Mouse (Mus musculus): ENCODE data around the gene Fam19a5. TPM values are rescaled to one million over a fixed set of nuclear protein-coding genes. Genes with fewer than 3 reads are reported as not detected.

The Fam19a5 gene
- total RNA-seq, 2 experiments from 2014 or later, result 11.3 to 11.6 TPM

DNA sequence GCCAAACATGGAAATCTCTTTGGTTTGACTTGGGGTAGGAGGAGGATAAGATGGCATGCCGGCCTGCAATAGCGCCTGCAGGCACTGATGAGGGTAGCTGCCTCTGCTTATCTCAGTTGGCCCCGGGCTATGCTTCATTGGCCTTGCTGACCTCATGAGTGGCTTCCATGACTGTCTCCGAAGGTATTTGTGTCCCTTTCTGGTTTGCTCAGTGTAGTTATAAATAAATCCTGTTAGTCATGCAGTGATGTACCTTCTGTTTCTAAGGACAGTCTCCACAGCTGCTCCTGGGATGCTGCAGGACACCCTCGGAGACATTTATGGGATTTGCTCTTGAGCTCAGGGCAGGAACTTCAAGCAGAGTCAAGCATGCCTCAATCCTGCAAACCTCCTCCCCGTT, 115.6 kb downstream of the Fam19a5 start:
- no peak for DNase-seq (ENCODE audit: low spot score in 2 of 2)

DNA sequence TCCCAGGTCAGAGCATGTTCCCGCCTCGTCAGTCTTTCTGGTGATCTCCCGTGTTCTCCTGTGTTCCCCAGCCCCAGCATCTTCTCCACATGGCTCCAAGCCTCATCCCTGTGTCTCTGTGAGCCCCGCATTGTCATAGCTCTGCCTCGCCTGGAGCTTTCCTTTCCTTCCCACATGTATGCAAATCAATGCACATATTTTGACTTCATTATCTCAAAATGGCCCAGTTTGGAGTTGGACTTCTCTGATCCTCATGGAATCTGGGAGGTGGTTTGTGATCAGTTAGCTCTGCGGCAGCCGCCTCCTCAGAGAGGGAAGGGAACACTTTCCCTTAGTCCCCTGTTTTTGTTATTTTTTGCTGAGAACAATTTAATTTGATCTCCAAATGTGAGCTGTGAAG, 117.9 kb downstream of the Fam19a5 start:
- DNase-seq (ENCODE audit: low spot score in 2 of 2), result no peak

DNA sequence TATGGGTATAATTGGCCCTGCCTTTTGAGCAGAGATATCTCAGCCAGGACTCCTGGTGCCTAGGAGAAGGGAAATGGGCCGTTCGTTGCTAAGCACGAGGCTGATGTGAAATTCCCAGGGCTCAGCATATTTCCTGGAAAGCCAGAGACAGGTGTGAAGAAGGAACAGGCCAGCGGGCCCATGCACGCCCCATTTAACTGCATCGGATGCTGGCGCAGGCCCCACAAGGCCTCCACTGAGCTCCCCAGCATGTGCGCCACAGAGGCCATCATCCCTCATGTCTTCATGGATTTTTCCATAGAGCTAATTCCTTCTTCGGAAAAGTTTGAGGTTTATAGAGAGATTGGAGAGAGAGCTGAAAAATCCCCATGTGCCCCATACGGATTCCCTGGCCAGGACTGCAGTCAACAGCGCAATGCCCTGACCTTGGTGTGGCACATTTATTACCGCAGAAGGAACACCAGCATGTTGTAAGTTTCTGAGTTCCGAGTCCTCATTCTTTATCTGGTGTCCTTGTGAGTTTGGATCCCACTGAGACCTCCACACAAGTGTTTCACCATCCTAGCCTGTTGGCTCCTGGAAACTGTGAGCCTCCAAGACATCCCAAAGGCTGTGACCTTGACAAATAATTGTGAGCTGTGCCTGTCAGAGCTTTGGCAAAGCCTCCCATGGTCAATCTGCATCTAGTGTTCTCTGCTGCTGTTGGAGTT, 122.1 kb downstream of the Fam19a5 start:
- DNase-seq (ENCODE audit: low spot score in 2 of 2), result no peak

DNA sequence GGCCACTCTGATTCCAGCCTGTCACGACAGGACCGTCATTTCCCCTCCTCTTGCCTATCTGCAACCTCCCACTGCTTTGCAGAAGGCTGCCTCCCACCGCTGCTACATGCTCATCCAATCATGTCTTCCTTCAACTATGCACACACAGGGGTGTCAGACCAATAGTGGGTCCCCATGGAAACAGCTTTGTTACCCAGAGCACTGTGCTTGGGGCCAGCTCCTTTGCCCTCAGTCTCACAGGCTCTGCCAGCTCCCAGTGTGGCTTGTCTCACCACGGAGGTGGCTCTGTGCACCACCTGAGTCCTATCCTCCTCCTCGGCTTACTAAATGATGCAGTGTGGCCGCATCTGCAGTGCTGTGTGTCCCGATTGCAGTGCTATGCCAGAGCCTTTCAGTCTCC, 123.3 kb downstream of the Fam19a5 start:
- no peak for DNase-seq (ENCODE audit: low spot score in 2 of 2)

DNA sequence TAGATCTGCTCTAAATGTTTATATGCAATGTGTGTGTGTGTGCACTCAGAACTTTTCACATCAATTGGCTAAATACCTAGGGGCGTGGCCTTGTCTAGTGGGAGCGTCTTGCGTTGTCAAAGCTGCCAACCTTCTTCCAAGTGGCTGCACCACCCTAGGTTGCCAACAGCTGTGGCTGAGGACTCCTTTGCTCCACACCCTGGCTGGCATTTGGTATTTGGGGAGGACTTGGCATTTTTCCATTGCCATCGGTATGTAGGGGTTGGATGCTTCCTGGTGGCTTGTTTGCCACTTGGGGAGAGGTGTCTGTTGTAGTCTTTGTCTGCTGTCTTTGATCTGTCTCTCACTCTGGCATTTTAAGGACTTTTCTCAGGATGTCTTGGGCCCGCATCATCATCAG, 124.0 kb downstream of the Fam19a5 start:
- DNase-seq (ENCODE audit: low spot score in 2 of 2), result no peak

DNA sequence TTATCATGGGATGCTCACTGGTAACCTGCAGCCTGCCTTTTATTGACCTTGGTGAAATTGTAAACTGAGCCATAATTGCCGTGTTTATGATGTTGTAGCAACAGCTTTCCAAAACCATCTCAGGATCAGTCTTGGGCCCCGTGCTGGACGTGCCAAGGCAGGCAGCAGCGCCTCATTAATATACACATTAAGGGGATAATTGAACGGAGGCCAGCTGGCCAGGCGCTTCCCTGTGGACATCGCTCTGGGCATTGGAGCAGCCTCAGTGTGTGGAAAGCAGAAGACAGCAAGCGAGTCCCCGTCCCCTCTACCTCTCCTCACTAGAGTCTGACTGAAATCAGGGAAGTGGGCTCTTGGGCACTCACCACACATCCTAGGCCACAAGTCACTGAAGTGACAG, 127.8 kb downstream of the Fam19a5 start:
- DNase-seq (ENCODE audit: low spot score in 2 of 2), result no peak

DNA sequence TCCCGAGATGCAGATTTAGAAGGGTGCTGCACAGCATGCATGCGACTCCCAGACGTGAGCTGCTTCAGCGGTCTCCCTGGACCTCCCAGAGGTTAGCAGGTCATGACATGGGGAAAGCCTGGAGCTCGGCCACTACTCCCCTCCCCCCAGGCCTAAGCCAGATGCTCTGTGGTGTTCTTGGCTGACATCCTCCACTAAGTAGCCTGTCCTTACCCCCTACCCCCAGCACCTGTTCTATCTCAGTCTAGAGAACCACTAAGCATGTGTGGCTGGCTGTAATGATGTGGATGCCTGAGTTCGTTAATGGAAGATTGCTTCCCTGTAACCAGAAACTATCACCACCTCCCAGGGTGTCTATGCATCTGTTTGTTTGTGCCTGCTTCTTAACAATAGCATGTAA, 134.6 kb downstream of the Fam19a5 start:
- DNase-seq (ENCODE audit: low spot score in 2 of 2), result no peak

DNA sequence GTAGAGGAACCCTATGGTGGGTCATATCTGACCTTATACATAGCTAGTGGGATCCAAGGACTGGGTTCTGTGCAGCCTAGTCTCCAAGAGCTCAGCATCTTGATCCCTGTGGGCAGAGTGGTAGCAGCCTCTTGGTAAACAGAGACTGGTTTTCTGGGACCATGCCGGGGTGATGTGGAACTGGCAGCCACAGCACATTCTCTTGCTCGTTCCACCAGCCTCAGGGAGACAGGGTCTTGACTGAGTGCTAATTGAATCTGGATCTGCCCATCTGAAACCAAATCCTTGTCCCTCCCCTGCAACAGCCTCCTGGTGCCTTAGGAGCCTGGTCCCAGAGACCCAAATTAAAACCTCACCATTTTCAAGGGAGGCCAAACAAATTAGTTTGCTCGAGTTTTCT, 138.3 kb downstream of the Fam19a5 start:
- DNase-seq (ENCODE audit: low spot score in 2 of 2), result no peak

DNA sequence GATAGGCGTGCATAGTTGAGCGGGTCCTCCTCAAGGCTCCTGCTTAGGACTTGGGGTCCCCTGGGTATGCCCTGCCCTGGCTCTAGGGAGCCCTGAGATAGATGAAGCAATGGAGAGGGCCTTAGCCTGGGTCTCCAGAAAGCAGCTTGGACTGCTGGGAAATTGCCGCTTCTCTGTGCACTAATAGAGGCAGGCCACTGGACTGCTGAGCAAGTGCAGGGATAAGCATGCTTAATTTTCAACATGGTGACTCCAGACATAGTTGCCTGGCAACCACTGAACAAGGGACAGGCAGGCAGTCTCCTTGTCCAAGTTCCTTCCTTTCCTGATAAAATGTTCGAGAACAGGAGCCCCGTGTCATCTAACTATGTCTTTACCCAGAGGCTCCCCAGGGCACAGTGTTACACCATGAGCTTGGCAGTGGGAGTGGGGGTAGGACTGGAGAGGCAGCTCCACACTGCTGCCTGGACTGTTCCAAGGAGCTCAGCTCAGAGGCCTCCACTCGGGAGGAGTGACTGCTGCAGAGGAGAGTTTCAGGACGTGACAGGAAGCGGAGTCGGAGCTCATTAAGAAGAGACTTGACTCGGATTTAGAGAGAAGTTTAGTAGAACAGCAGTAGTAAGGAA, 142.4 kb downstream of the Fam19a5 start:
- DNase-seq (ENCODE audit: low spot score in 2 of 2), result no peak

DNA sequence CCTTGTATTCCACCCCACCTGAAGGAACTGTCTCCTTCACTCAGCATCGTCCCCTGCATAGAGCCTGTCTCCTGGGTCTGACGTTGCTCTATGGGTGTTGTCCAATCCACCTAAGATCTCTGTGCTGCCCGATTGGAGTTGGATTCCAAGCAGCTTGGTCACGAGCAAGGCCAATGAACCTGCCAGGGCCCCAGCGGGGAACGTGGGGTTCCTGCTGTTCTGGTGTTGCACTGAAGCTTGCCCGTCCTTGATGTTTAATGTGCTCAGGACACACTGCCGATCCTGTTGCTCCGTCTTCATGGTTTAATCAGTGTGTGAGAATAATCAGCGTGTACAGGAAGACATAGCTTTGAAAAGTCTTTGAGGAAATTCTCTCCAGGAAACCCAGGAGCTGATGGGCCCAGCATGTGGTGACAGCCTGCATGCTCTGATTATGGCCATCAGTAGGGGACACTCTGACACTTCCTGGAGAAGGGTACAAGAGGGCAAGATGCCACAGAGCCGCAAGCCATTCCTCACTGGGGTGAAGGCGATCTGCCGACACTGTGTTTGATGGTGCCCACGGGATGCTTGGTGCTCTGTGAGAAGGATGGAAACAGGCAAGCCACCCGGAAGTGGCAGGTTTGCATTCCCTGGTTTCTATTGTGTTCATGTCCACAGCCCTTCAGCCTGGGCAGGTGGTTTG, 147.3 kb downstream of the Fam19a5 start:
- no peak for DNase-seq (ENCODE audit: low spot score in 2 of 2)

DNA sequence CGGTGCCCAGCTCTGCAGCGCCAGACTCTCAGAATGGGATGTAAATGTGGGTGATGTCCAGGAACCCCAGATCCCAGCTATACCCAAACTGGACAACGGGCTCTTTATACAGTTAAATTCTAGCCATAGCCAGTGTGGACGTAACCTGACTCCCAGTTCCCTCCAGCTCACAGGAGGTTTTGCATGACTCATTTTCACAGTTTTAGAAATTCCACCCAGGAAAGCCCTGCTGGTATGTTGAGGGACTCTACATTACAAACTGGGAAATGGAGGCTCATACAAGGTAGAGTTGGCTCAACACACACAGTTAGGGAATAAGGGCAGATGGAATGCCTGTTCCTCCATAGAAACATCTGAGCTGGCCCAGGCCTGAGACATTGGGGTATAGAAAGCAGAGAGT, 147.9 kb downstream of the Fam19a5 start:
- no peak for DNase-seq (ENCODE audit: low spot score in 2 of 2)

DNA sequence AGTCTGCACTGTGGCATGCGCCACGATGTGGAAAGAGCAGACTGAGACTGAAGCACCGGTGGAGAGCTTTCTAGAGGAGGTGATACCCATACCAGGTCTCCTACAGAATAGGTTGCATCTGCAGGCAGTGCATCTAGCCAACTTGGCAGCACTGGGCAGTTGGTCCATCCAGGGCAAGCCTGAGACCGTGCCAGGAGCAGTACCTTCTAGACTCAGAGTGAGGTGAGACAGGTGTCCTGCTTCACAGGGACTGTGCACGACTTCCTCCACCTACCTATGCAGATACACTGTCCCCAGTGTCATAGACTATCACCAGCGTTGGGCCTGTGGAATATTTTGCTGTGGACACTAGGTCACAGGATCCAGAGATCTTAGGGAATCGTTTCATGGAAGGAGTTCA, 148.3 kb downstream of the Fam19a5 start:
- DNase-seq (ENCODE audit: low spot score in 2 of 2), result no peak

DNA sequence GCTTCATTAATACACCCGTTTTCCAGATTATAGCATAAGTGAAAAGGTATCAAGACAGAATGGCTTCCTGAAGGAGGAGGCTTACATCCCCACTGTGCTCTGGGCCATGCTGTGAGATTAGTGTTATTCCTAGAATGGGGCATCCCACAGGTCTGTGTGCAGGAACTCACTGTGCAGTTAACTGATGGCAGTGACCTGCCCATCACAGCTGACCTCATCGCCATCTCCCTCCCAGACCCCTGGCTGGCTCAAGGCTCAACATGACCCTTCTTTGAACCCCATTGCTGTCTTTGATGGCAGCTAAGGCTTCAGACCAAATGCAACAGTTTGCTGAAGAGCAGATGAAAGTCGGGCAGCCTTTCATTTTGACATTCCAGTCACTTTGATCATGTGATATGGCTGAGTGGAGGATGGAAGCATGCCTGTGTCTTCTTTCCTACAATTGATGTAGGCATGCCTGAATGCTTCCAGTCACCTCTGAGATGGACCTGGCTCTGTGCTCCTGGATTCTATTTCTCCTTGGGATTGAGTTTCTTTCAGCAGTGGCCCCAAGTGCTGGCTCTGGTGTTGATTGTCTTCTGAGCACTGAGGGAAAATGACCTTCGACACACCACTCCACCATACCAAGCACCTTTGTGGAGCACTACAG, 148.9 kb downstream of the Fam19a5 start:
- DNase-seq (ENCODE audit: low spot score in 2 of 2), result no peak

DNA sequence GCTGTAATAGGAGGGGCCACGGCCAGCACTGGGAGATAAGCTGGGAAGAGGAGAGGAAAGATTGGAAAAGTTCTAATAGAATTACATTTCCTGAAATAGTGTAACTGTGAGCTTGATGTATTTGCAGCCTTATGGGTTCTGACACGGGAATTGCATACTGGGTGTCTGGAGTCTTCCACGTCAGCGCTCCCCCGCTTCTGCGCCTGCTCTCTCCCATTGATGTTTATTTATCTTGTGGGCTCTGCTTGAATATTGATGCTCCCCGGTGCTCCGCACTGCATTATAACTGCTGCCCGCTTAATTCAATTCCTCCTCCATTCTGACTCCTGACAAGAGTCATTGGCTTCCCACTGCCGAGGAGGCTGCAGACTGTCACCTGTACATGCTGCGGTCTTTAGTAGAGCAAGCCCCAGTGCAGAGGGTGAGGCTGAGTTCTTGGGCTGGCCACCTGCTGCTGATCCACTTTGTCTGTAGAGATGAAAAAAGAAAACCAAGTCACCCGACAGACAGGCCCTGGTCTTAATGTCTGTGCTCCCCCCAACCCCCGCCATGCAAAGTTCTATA, 153.4 kb downstream of the Fam19a5 start:
- no peak for DNase-seq (ENCODE audit: low spot score in 2 of 2)

DNA sequence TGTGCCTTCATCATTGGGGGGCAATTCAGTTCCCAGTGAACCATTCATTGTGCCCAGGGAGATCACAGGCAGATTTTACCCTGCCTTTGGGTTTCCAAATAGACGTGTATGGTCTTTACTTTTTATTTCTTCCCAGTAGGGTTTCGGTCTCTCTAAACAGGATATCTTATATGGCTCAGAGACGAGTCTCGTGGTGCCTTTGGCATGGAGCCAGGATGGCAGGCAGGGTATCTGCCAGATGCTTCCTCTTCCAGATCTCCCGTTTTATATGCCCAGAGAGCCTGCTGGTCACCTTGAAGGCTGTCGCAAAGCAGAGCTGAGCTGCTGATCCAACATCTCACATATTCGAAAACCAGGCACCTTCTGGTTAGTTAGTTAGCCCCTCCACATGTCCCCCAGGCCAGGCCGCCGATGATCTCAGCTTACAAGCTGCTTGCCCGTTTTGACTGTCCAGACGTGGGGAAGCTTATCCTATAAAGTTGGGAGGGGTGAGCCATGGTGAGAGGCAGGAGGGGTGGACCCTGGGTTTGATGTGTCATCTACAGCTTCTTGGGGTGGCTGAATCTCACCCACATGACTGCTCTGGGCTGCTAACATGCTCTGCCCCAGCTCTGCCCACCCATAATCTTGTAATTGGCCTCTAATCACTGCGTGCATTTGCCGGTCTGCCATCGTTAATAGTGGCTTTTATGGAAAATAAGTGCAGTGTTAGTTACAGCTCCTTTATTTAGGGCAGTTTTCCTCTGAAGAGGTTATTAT, 154.6 kb downstream of the Fam19a5 start:
- DNase-seq (ENCODE audit: low spot score in 2 of 2), result no peak

DNA sequence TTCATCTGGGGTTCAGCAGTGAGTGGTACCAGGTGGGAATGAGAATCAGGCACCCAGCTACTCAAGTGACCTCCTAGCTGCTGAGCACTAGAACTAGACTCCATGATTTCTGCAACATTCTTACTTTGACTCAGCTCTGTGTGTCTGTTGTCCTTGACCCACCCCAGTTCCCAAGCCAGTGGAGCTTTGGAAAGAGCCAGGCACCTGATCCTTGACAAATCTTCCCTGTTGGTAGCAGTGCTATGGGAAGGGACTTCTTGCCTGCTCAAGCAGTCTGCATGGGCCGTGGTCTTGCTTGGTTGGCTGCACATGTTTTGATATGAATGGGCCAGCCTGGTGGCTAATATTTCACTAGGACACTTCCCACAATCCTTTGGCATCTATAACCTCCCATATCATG, 158.7 kb downstream of the Fam19a5 start:
- DNase-seq (ENCODE audit: low spot score in 2 of 2), result no peak

DNA sequence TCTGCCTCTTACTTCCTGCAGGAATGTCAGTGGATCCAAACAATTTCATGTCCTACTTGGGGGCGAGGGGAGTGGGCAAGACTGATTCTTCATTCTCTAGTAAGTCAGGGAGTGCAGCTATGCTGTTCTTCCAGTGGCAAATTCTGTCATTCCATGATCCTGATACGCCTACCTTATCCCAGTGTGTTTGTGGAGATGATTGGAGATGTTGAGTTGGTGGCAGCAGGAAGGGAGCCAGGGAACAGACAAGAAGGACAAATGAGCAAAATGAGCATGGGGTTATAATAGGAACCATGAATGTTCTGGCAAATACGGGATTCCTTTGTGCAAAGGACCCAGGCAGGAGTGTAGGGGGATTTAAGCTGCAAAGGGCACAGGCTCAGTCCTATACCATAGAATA, 159.2 kb downstream of the Fam19a5 start:
- no peak for DNase-seq (ENCODE audit: low spot score in 2 of 2)

DNA sequence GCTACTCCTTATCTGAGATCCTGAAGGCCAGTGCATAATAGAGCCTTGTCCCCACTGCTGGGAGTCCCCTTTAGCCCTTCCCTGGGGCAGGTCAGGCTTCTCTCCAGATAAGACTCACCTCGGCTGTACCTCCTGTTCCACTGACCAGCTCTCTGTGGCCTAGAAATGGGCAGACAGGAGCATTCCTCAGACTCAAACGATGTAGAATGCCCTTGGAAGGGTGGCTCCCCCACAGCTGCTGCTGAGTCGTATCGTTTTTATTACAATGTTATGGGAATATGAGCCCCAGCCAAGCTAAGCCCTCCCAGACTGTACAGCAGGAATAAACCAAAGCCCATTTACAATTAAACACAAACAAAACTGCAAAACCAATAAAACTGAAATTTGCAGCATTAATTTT, 167.7 kb downstream of the Fam19a5 start:
- DNase-seq (ENCODE audit: low spot score in 2 of 2), result no peak

DNA sequence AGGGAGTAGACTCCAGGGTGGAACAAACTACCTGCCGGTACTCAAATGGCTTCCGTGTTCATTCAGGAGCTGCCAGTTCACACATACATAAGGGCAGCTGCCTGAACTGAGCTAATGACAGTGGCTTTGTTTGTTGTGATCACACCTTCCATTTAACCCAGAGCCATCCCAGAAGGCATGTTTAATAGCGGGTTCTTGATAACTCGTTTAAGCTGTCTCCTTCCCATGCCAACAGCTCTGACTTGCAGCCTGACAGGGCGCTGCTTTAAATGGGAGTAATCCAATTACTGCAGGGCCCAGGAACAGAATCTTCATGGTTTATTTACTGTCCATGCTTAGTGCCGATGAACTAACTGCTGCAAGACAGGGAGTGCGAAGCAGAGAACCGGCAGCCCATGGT, 168.1 kb downstream of the Fam19a5 start:
- no peak for DNase-seq (ENCODE audit: low spot score in 2 of 2)

DNA sequence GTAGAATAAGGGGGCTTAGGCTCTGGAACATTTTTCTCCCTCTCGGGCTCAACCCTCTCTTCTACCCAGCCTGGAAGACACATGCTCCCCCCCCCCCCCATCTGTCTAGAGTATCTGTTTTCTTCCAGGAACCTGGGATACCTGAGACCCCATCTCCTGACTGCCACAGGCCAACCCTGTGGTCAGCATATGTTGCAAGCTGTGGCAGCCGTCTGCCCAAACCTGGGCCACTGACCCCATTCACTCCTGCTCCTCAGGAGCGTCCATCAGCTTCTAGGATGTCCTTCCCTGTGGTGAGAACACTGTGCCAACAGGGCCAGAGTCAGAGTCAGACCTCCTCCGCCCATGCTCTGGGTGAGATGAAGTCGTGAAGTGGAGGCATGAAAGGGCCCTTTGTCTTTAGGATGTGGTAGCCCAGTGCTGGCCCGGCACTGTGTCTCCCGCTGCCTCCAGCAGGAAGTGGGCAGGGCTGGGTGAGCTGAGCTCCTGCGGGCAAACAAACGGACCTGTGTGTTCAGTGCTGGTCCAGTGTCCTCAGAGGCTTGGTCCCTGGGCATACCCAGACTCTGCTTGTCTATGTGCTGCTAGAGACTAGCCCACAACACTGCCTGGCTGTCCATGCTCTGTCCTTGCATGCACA, 171.1 kb downstream of the Fam19a5 start:
- DNase-seq (ENCODE audit: low spot score in 2 of 2), result no peak

DNA sequence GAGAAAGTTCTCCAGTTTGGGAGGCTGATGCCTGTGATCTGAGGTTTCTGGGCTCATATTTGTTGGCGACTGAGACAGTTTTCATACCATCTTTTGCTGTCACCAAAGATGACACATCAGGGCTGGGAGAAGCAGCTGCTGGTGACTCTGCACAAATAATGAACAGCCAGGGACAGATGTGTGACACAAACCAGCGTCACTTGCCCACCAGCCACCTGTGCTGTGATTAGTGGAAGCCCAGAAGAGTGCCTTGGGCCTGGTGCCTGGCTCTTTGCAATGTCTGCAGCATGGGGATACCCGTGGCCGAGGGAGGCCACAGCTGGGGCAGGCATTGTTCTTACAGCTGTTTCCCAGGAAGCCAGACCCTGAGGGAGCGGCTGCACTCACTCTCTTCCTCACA, 173.0 kb downstream of the Fam19a5 start:
- DNase-seq (ENCODE audit: low spot score in 2 of 2), result no peak

Data from adrenal gland, postnatal 4 days (tissue).